Mouse (Mus musculus) neural tube, embryonic 12.5 days (tissue): Measurements from ENCODE around the gene Dedd2. TPM values are rescaled to one million over a fixed set of nuclear protein-coding genes. Genes with fewer than 3 reads are reported as not detected.

Source experiments
- ATAC-seq: fragments of 200-750 bp; cut with Nextera tagmentation; 2 replicates; pipeline ENCODE4 v1.8.0; 2017; ENCODE audit warnings: low read depth, mild to moderate bottlenecking, moderate TSS enrichment, moderate library complexity; ENCODE audit not compliant: low FRiP score
- H3K27ac ChIP-seq: fragments of 300-500 bp; sonication (generic); 2 replicates; pipeline ENCODE4 v1.5.1; 2016
- H3K27me3 ChIP-seq: fragments of 300-500 bp; sonication (generic); replicated peaks from 2 replicates; pipeline ENCODE4 v1.6.1; 2016; ENCODE audit warnings: mild to moderate bottlenecking
- H3K36me3 ChIP-seq: fragments of 300-500 bp; sonication (generic); 2 replicates; pipeline ENCODE4 v1.6.1; 2016; ENCODE audit warnings: mild to moderate bottlenecking
- H3K4me1 ChIP-seq: fragments of 300-500 bp; sonication (generic); 2 replicates; pipeline ENCODE4 v1.6.1; 2016
- H3K4me2 ChIP-seq: fragments of 300-500 bp; sonication (generic); replicated peaks from 2 replicates; pipeline ENCODE4 v1.6.1; 2016; ENCODE audit warnings: mild to moderate bottlenecking
- H3K4me3 ChIP-seq: fragments of 300-500 bp; sonication (generic); 2 replicates; pipeline ENCODE4 v1.5.1; 2016
- H3K9ac ChIP-seq: fragments of 300-500 bp; sonication (generic); 2 replicates; pipeline ENCODE4 v1.6.1; 2016; ENCODE audit warnings: mild to moderate bottlenecking
- H3K9me3 ChIP-seq: fragments of 300-500 bp; sonication (generic); 2 replicates; pipeline ENCODE4 v1.6.1; 2016; ENCODE audit warnings: mild to moderate bottlenecking
- WGBS: fragments of 180-500 bp; shearing (Covaris S2); methylation state at CpG from one replicate; pipeline ENCODE4 v1.1.7; 2016; 5-methylcytosine and 5-hydroxymethylcytosine counted together
- polyA plus RNA-seq: library from polyadenylated mRNA; unstranded; fragments of >200 nt; fragmentation: Nextera tagmentation; extraction: Ambion mirVana; gene quantifications from 2 replicates; pipeline ENCODE4 v1.2.1, GENCODE M21; 2016

Gene Dedd2
- polyA plus RNA-seq, 1 experiment from 2014 or later: 15.5 TPM

DNA sequence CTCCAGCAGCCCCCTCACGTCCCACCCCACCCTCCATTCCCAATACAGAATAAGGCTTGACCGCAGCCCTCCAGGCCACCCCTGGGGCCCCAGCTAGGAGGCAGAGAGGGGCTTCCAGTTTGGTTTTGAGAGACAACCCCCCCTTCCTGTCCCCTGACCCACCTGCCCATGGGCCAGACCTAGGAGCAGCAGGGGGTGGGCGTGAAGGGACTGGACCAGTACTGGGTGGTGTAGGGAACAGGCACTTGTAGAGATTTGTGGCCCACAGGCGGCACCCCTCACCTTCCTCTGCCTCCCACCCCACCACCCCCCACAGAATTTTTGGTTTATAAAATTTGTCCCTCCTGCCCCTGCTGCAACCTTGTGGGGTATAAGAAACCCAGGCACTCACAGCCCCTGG, 22.9 kb upstream of the Dedd2 start:
- Histone ChIP-seq H3K36me3 (peaks cover 23% of the 10 kb centered on the region), H3K27me3 (no peaks in the 10 kb centered on the region), H3K9me3 (no peaks in the 10 kb centered on the region), H3K4me1 (peaks cover 25% of the 10 kb centered on the region), H3K4me2 (no peak overlapping the region), H3K27ac (no peak overlapping the region), H3K9ac (no peak overlapping the region), H3K4me3 (no peak overlapping the region)
- no peak for ATAC-seq
- WGBS: 91% methylated on average over 4 of the region's 4 CpGs

- Histone ChIP-seq H3K9ac (no peak overlapping the region), H3K4me2 (no peak overlapping the region), H3K4me3 (no peak overlapping the region), H3K27me3 (no peaks in the 10 kb centered on the region), H3K36me3 (peaks cover 23% of the 10 kb centered on the region), H3K4me1 (peaks cover 12% of the 10 kb centered on the region), H3K27ac (no peak overlapping the region), H3K9me3 (no peaks in the 10 kb centered on the region)
- 37% methylated on average over 2 of the region's 2 CpGs for WGBS
- ATAC-seq: no peak
These were observed 20.6 kb upstream of the Dedd2 start for GRCm38 (mm10) chr7:25241062-25241461.

- Histone ChIP-seq H3K9ac (no peak overlapping the region), H3K4me2 (no peak overlapping the region), H3K9me3 (no peaks in the 10 kb centered on the region), H3K4me1 (peaks cover 13% of the 10 kb centered on the region), H3K27ac (no peak overlapping the region), H3K4me3 (no peak overlapping the region), H3K27me3 (no peaks in the 10 kb centered on the region), H3K36me3 (peaks cover 25% of the 10 kb centered on the region)
- no peak for ATAC-seq
- WGBS: 60% methylated on average over 7 of the region's 7 CpGs
These were observed 20.2 kb upstream of the Dedd2 start for GRCm38 (mm10) chr7:25240631-25241030.

DNA sequence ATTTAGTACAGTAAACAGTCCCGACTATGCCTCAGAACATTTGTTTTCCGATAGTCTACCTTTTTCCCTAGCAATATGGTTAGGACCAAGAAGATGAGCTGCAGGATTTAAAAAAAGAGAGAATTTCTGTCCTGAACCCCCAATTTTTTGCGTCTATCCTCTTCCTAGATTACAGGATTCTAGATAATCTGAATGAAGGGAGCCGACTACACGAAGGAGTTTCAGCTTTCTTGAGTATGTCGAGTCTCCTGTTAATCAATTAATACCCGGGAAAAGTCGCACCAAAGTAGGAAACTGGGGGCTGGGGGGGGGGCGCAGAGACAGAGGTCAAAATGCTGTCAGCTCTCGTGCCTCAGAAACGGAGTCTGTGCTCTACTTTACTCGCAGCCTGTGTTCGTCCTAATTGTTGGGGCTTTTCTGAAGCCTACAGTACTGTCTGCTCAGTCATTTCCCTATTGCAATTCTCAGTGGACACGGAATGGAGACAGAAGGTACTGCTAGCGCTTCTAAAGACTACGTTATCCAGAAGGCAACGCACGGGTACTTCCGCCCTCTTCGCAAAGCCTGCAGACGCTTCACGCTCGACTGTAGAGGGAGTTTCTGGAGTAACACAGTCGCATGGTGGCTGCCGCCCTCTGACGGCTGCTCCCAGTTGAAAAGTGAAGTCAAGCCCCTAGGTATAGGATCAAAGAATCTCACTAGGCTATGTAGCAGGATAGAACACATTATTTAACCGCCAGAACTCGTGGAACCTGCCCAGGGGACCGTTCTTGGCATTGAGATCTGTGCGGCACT, 18.6 kb upstream of the Dedd2 start:
- Histone ChIP-seq H3K9ac (peak overlapping the region; percentile 14; the same call in 1 of the 2 replicates), H3K4me1 (peaks cover 18% of the 10 kb centered on the region), H3K4me3 (peak overlapping the region; percentile 97; the same call in 1 of the 2 replicates), H3K9me3 (no peaks in the 10 kb centered on the region), H3K27me3 (no peaks in the 10 kb centered on the region), H3K27ac (no peak overlapping the region), H3K4me2 (peak overlapping the region; percentile 69), H3K36me3 (peaks cover 18% of the 10 kb centered on the region)
- 3% methylated on average over 30 of the region's 30 CpGs for WGBS
- ATAC-seq: peak; percentile 44

DNA sequence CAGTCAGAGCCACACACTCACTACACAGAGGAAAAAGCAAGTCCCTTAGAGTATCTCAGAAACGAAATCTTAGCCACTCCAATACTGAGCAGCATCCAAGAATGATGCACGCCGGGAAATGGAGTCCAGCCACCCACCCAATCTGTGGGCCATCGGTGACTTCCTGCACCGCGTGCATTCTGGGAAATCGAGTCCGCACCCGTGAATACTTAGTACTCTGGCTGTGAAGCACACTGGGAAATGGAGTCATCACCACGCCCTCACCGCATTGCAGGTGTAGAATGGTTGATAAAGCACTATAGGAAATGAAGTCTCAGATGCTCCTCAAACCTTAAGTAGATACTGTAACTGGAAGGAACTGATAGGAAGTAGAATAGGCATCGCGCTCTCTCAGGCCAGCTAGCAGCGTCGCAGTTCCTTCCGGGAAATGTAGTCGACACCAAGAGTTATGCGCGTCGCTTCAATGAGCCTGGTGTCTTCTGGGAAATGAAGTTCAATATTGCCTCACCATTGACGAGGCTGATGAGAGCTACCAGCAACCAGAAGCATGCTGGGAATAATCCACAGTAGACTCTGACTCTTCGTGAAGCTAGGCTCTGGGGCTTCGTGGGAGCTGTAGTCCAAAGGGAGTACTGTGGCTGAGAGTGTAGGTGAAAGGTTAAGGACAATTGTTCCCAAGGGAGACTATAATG, 17.7 kb upstream of the Dedd2 start:
- H3K4me1 ChIP-seq: peaks cover 18% of the 10 kb centered on the region
- peaks cover 26% of the 10 kb centered on the region for H3K36me3 ChIP-seq
- H3K4me3 ChIP-seq: peak overlapping the region; percentile 97
- no peak overlapping the region for H3K27ac ChIP-seq
- H3K9ac ChIP-seq: peak overlapping the region; percentile 98; the same call in 1 of the 2 replicates
- no peaks in the 10 kb centered on the region for H3K27me3 ChIP-seq
- H3K4me2 ChIP-seq: peak overlapping the region; percentile 69
- peak; percentile 94 for ATAC-seq
- WGBS: under 1% methylated on average over 23 of the region's 23 CpGs
- H3K9me3 ChIP-seq: no peaks in the 10 kb centered on the region

DNA sequence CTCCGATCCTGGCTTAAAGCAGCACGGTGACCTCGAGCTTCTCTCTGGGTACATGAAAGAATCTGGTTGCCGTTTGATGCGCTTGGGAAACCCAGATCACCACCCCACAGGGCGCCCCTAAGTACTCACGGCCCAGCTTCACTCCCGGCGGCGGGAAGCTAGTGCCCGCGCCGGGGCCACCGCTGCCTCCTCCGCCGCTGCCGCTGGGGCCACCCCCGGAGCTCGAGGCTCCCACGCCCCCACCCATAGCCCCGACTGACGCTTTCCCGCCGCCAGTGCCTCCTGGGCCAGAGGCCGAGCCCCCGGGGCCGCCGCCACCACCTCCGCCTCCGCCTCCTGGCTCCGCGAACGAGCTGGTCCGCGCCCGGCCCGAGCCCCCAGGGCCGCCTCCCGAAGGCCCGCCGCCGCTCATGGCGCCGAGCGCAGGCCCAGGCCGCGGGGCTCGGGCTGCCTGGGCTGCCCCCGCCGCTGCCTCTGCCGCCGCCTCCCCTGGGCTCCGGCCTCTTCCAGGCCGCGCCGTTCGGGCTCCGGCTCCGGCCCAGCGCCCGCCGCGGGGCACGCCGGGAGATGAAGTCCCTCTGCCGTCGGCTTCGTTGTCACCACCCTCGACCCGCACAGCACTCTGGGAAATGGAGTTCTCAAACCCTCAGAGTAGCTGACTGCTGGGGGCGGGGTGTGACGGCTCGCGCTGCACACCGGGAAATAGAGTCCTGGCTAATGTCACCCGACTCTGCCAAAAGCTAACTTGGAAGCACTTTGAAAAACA, 17.0 kb upstream of the Dedd2 start, which contains the start of gene Gsk3a:
TSS of gene Gsk3a (minus strand) at position 603 of the 766 bp plus-strand sequence.
- Histone ChIP-seq H3K4me3 (peak within 1 kb of the TSS; percentile 97), H3K36me3 (peaks cover 29% of the 10 kb centered on the region), H3K27ac (no peak within 1 kb of the TSS), H3K9ac (peak within 1 kb of the TSS; percentile 98), H3K4me1 (peaks cover 18% of the 10 kb centered on the region), H3K4me2 (peak within 1 kb of the TSS; percentile 69), H3K27me3 (no peaks in the 10 kb centered on the region), H3K9me3 (no peaks in the 10 kb centered on the region)
- WGBS: under 1% methylated on average over 72 of the region's 76 CpGs
- peak; percentile 84 for ATAC-seq

GRCm38 (mm10) chr7:25235526-25235925, 15.1 kb upstream of the Dedd2 start:
- Histone ChIP-seq H3K36me3 (peaks cover 48% of the 10 kb centered on the region), H3K4me2 (peak overlapping the region; percentile 69), H3K4me1 (peaks cover 18% of the 10 kb centered on the region), H3K9me3 (no peaks in the 10 kb centered on the region), H3K27me3 (no peaks in the 10 kb centered on the region), H3K4me3 (no peak overlapping the region), H3K27ac (no peak overlapping the region), H3K9ac (no peak overlapping the region)
- no peak for ATAC-seq
- WGBS: 88% methylated on average over 5 of the region's 5 CpGs

GRCm38 (mm10) chr7:25233061-25233460, 12.6 kb upstream of the Dedd2 start:
- Histone ChIP-seq H3K4me3 (no peak overlapping the region), H3K4me1 (peaks cover 18% of the 10 kb centered on the region), H3K36me3 (peaks cover 72% of the 10 kb centered on the region), H3K27me3 (no peaks in the 10 kb centered on the region), H3K9me3 (no peaks in the 10 kb centered on the region), H3K4me2 (no peak overlapping the region), H3K9ac (no peak overlapping the region), H3K27ac (no peak overlapping the region)
- ATAC-seq: no peak
- 86% methylated on average over 2 of the region's 2 CpGs for WGBS

DNA sequence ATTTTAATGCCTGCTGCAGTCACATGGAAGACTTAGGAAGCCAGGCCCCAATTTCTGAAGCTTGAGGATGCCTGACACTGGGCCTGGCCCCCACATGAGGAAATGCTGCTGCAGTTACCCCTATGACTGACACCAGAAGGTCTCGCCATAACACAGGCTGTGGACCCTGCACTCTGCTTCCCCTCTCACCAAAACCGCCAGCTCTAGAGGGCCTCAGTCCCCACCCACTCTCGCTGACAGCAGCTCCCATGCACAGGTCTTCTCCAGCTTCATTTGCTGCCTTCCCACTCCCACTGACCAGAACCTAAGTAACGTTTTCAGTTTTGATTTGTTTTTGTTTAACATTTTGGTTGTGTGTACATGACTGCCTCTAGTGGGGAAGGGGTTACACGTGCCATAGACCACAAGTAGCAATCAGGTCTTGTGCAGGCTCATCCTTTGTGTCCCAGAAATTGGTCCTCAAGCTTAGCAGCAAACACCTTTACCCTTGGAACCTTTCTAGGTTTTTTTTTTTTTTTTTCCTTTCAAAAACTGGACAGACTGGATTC, 11.8 kb upstream of the Dedd2 start:
- Histone ChIP-seq H3K4me1 (peaks cover 18% of the 10 kb centered on the region), H3K36me3 (peaks cover 81% of the 10 kb centered on the region), H3K4me2 (no peak overlapping the region), H3K4me3 (no peak overlapping the region), H3K27ac (no peak overlapping the region), H3K9ac (no peak overlapping the region), H3K27me3 (no peaks in the 10 kb centered on the region), H3K9me3 (no peaks in the 10 kb centered on the region)
- WGBS: 68% methylated on average over 5 of the region's 5 CpGs
- no peak for ATAC-seq

DNA sequence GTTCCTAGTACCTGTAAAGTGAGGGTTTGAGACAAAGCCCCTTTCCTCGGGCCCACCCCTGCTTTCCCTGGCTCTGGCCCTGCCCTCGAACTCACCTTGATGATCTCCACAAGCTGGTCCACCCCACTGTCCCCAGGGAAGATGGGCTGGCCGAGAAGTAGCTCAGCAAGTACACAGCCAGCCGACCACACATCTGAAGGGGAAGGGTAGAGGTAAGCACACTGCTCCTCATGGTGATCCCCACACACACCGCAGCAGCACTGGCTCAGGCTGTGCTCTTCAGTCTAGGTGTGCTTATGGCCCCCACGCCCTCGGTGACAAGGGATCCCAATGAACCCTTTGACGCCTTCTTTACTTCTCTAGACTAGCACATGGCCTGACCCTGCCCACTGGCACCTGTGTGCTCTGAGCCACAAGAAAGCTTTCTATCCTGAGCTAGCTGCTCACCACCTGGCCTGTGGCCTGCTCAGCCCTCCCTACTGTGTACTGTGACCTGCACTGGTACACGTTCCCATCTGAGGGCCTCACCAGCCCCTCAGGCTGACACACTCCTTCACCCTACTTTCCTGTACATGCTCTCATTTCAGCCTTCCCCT, 10.4 kb upstream of the Dedd2 start:
- Histone ChIP-seq H3K27ac (no peak overlapping the region), H3K27me3 (no peaks in the 10 kb centered on the region), H3K9ac (no peak overlapping the region), H3K4me3 (no peak overlapping the region), H3K36me3 (peaks cover 94% of the 10 kb centered on the region), H3K9me3 (no peaks in the 10 kb centered on the region), H3K4me2 (no peak overlapping the region), H3K4me1 (peaks cover 5% of the 10 kb centered on the region)
- 91% methylated on average over 9 of the region's 9 CpGs for WGBS
- ATAC-seq: no peak

DNA sequence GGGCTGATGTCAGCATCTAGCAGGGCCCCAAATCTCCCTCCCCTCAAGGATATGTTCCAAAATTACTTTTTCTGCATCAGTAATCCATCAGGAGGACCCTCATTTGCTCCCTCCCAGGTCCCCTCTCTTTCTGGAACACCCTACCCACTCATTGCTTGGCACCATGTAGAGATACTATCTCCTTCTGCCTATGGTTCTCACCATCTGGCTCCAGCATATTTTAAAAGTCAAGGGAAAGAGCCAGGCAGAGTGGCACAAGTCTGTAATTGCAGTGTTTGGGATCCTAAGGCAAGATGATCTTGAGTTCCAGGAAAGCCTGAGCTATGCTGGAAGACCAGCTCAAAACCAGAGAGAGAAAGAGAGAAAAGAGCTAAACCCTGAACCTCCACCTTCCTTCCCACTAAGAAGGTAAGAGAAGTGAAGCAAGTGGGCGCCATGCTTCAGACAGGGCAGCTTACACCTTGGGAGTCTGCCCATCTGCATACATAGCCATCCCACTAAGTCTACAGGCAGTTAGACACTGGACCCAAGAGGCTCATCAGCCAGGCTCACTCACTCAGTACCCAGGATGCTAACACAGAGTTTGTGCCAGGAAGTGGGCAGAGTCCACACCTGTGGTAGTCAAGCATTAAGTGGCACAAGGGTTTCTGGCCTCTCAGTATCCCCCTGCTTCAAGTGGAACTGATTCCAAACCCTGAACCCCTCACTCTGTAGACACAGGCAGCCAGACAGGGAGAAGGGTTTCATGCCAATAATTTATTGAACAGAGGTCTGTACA, 7.3 kb upstream of the Dedd2 start:
- H3K4me3 ChIP-seq: no peak overlapping the region
- no peak overlapping the region for H3K9ac ChIP-seq
- ATAC-seq: no peak
- no peak overlapping the region for H3K4me2 ChIP-seq
- 0 out of 2 replicates have a peak, but pooled peaks cover 3% of the 10 kb centered on the region for H3K4me1 ChIP-seq
- no peaks in the 10 kb centered on the region for H3K27me3 ChIP-seq
- H3K36me3 ChIP-seq: peaks cover 93% of the 10 kb centered on the region
- no peaks in the 10 kb centered on the region for H3K9me3 ChIP-seq
- WGBS: 88% methylated on average over 1 of the region's 1 CpGs
- no peak overlapping the region for H3K27ac ChIP-seq
